Mouse (Mus musculus) testis, postnatal 14 days (tissue): ENCODE measurements around the gene Treml4.

Source experiments
- DNase-seq: peaks from one replicate; pipeline ENCODE4 v3.0.0; 2021; ENCODE audit warnings: low spot score

Treml4 gene

GRCm38 (mm10) chr17:48263741-48264362, at the start of gene Treml4:
TSS of gene Treml4 (plus strand) at chr17:48264295.
- DNase-seq, result no peak

GRCm38 (mm10) chr17:48215429-48215828, 48.7 kb upstream of the Treml4 start:
- DNase-seq, result no peak

GRCm38 (mm10) chr17:48230680-48231079, 33.4 kb upstream of the Treml4 start:
- no peak for DNase-seq

GRCm38 (mm10) chr17:48232518-48232917, 31.6 kb upstream of the Treml4 start, which contains the start of gene Trem1:
TSS of gene Trem1 (plus strand) at chr17:48232768.
- DNase-seq, result no peak

- DNase-seq, result no peak
Observed at GRCm38 (mm10) chr17:48233789-48234188, 30.3 kb upstream of the Treml4 start.

GRCm38 (mm10) chr17:48234550-48234949, 29.5 kb upstream of the Treml4 start:
- DNase-seq, result no peak

GRCm38 (mm10) chr17:48235773-48236370, 28.2 kb upstream of the Treml4 start:
- no peak for DNase-seq

GRCm38 (mm10) chr17:48237621-48238020, 26.5 kb upstream of the Treml4 start:
- DNase-seq, result no peak

- no peak for DNase-seq
Observed at GRCm38 (mm10) chr17:48247221-48247928, 16.7 kb upstream of the Treml4 start, which contains the start of gene Trem3. TSS of gene Trem3 (plus strand) at chr17:48247777.

- no peak for DNase-seq
Observed at GRCm38 (mm10) chr17:48249039-48249438, 15.1 kb upstream of the Treml4 start.

- no peak for DNase-seq
Observed at GRCm38 (mm10) chr17:48249501-48249900, 14.6 kb upstream of the Treml4 start.

- DNase-seq, result no peak
Observed at GRCm38 (mm10) chr17:48250631-48251030, 13.5 kb upstream of the Treml4 start.

GRCm38 (mm10) chr17:48256575-48256974, 7.5 kb upstream of the Treml4 start:
- DNase-seq, result no peak

- no peak for DNase-seq
Observed at GRCm38 (mm10) chr17:48261868-48262267, 2.2 kb upstream of the Treml4 start.

GRCm38 (mm10) chr17:48264662-48265061, 567 bp downstream of the Treml4 start:
- no peak for DNase-seq

GRCm38 (mm10) chr17:48266138-48266537, 2.0 kb downstream of the Treml4 start:
- no peak for DNase-seq

GRCm38 (mm10) chr17:48266610-48267304, 2.7 kb downstream of the Treml4 start:
- DNase-seq, result no peak

GRCm38 (mm10) chr17:48267591-48267990, 3.5 kb downstream of the Treml4 start:
- no peak for DNase-seq

GRCm38 (mm10) chr17:48268276-48268675, 4.2 kb downstream of the Treml4 start:
- no peak for DNase-seq

GRCm38 (mm10) chr17:48269833-48270232, 5.7 kb downstream of the Treml4 start:
- DNase-seq, result no peak

GRCm38 (mm10) chr17:48272158-48272557, 8.1 kb downstream of the Treml4 start:
- DNase-seq, result no peak

- no peak for DNase-seq
Observed at GRCm38 (mm10) chr17:48272598-48272997, 8.5 kb downstream of the Treml4 start.

GRCm38 (mm10) chr17:48274098-48274497, 10.0 kb downstream of the Treml4 start:
- no peak for DNase-seq
